Mouse (Mus musculus) heart, adult 8-10 months (tissue): ENCODE results near the gene Grn. TPM values are rescaled to one million over a fixed set of nuclear protein-coding genes. Genes with fewer than 3 reads are reported as not detected.

Experiments used
- DNase-seq: peaks from one replicate; pipeline ENCODE4 v3.0.0; 2022; ENCODE audit warnings: low spot score
- total RNA-seq, 4 experiments: library from RNA; stranded (reverse); gene quantifications; 2 replicates each; pipeline ENCODE4 v1.2.4; 2022

Grn gene
- total RNA-seq, 4 experiments from 2014 or later, result 76.5 to 84.8 (median 79.6) TPM

DNA sequence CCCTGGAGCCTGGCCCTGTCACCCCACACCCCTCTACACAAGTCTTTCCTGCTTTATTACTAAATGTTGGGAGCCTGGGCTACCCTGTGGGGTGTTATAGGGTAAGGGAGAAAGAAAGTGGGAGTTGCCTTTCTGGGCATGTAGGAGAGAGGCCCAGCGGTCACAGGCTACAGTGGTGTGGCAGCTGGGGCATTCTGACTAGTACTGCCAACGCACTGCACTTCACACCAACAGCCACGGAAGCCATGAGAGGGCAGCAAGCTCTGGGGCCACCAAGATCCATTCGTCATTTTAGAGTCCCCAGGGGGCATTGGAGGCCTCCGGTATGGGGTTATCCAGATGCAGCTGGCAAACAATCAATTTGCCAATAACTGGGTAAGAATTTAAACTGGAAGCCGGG, 12.0 kb downstream of the Grn start:
- no peak for DNase-seq

DNA sequence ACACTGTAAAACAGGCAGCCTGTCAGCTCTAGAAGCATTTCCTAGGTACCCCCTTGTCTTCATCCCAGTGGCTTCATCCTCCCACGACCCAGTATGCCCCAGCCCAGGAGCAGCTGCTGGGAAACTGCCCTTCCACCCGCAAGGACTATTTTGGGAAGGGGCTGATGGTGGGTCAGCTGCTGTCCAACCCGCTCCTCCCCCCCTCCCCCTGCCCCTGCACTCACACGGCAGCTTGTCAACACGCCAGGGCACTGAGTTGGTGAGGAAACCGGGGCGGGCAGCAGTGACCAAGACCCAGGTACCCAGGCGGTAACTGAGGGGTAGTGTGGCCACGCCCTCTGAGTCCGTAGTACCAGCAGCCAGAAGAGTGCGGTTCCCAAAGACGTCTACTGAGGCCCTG, 13.6 kb downstream of the Grn start:
- DNase-seq, result no peak

DNA sequence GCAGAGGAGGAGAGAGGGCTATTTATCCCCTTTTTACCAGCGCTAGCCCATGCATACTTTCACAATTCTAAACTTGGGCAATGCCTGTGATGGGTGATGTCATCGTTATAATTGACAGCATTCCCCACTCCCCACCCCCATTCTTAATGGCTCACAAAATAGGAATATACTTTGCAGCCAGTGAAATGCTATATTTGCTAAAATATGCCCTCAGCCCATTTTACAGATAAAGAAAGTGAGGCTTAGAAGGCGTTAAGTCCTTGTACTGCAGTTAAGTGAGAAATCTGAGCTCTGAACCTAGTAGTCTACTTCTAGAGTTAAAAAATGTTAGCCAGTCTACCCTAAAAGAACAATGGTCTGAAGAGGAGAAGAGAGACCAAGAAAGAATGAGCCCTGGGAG, 14.2 kb downstream of the Grn start:
- DNase-seq, result no peak

DNA sequence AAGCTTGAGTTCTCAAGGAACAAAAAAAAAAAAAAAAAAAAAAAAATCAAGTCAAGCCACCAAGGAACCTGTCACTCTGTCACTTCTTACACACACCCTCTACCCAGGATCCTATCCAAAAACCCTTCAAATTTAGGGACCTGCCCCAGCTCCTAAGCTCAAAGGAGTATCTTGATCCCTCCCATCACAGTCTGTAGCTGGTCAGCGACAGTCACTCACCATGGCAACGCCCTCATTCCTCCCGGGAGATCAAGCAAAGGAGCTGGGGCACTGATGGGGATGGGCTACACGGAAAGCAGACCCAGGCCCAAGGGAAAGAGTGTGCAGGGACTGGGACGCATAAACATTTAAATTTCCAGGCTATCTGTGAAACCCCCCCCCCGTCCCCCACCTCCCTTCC, 14.7 kb downstream of the Grn start:
- DNase-seq, result no peak

DNA sequence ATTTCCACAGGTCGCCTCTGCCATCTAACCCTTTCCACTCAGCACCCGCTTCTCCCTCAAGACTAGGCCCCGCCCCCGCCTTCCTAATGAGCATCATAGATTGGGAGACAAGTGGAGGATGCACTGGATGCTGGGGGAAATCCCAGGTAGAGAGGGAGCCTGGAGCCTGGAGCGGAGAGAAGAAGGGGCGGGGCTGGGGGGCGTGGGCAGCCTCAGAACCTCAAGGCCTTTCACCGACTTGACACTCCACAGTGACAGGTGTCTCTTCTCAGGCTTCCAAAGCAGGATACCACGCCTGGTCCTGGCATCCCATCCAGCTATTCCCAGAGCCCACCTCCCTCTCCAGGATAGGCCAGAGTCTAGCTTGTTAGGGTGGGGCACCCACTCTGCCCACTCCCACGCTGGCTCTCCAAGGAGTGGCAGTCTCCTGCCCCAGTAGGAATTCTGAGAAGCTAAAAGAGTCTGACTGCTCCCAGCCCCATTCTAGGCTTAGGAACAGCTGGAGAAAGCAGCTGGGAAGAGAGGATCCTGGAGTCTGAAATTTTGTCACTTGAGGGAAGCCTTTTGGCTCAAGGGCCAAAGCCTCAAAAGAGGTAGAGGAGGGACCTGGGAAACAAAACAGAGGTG, 15.3 kb downstream of the Grn start:
- DNase-seq, result no peak

DNA sequence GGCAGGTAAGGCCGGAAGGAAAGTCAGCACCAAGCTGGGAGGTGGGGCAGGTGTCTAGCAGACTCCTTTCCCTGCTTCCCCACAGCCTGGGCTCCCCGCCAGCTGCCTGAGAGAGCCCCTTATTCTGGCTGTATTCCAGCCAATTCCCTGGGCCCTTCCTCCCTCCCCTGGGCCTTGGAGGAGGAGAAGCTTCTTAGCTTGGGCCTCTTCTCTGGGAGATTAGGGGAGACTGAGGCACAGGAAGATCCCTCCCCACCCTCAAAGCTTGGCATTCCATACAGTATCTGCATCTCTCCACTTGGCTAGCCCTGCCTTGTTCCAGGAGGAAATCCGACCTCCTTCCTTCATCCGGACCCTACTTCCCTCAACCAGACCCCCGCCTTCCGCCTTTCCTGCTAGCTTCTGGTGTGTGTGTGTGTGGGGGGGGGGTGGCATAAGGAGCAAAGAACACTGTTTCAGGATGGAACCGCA, 15.8 kb downstream of the Grn start:
- no peak for DNase-seq

DNA sequence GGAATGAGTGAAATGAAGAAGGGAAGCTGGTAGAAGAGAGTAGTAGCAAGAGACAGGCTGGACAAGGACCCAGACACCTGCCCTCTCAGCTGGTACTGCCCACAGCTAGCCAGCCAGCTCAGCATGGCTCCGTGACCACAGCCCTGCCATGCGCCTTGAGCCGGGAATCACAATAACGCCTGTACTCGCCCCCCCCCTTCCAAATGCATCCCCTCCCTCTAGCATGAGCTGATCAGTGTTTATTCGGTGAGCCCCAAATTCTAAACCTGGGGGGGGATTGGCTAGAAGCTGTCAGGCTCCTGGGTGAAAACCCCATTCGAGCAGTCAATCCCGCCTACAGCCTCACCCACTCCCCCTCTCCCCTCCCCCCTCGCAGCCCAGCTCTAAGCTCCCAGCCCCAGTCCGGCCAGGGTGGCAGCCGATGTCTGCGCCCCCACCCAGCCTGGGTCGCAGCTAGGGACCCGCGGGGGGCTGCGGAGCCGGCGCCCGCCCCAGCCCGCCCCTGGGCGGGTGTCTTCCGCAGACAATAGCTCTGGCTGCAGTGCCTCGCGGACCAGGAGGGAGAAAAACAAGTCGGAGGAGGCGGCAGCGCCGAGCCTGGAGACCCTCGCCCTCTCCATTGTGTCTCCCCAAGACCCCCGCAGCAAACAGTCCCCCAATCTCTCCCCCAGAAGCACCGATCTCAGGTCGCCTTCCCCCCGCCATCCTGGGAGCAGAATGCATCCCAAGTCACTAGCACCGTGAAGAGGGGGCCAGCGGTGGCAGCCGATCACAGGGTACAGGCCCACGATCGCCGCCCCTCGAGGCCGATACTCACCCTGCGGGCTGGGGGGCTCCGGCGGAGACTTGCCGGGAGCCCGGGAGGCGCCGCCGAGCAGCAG, 16.7 kb downstream of the Grn start:
- no peak for DNase-seq

DNA sequence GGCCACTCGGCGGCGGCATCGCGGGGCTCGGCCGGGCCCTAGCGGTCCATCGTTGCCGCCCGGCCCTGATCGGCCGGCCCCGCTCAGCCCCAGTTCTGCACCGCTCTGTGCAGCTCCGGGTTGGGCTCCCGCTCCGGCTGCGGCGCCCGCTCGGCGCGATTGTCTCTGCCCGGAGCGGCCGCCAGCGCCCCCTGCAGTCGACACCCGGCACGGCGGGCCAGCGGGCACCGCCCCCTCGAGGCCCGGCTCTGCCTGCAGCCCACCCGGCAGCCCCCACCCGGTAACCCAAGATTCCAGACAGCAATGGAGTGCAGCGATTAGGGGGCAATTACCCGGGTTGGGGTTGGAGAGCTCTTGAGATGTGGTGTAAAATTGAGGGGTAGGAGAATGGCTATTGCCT, 17.4 kb downstream of the Grn start, which contains the start of gene Fam171a2:
Gene Fam171a2, minus strand, starts transcription at position 186 of the 400 bp plus-strand sequence.
- DNase-seq, result peak; percentile 58

DNA sequence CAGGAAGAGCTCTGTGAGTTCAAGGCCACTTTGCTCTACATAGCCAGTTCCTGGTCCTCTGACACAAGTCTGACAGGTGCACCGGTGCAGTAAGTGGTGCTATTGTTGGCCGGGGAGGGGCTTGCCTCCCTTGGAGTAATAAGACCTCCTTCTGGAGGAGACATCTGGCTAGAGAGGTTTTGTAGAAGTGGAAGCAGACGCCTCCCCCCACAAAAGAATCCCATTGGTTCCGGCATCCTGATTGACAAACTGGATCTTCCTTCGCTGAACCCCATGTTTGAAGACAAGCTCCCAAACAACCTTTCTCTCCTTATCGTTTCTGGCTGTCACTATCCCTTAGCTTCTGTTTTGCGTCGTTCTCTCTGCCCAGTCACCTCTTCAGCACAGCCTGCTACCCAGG, 18.2 kb downstream of the Grn start:
- DNase-seq, result no peak

DNA sequence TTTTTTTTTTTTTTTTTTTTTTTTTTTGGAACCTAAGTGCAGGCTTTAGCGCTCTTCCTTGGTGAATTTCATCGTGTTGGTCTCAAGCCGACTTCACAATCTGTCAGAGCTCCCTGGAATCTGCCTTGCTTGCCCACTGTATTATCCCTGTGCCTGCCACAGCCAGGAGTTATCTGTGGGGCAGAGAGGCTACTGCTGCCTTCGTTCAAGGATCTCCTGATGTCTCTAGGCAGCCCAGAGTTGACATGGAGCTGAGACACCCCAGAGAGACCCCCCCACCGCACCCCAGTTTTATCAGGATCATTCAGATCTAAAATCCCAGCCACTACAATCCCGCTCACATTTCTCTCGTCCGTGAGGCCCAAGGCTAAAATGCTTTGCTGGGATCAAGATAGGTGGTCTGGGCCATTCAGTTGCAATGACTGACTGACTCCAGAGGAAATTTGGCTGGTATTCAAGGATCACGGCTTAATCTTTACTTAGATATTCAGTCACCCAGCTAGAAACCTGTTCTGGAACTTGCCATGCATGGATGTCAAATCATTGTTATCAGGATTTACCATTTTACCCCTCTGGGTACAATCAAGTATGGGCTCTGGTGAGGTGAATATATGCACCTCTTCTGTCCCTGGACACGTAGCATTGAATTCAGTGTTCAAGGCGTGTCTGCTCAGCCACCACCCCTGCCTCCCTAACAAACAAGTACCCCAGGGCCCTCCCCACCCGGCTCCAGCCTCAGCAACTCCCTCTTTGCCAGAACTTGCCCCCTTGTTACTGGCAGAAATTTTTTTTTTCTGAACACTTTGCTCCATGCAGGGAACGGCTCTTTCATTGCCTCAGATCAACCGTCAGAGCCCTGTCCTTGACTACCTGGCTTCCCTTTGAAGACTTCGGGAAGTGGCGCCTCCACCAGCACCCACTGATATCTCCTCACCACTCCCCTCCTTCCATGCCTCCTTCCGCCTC, 19.2 kb downstream of the Grn start:
- no peak for DNase-seq

DNA sequence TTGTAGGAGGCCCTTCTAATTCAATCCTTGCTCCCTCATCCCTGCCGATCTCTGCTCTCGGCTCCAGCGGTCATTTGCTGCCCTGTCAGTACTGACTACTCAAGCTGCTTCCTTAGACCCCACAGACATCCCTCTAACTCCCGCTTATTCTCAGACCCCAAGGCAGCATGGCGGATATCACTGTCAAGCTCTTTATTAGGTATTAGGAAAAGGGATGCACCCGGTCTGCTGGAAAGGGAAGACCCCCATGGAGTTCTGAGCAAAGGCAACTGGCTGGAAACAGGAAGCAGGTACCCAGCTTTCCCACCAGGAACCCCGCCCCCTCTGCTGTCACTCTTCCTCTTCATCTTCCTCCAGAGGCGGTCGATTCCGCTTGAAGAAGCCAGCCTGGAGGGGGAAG, 23.0 kb downstream of the Grn start:
- no peak for DNase-seq

DNA sequence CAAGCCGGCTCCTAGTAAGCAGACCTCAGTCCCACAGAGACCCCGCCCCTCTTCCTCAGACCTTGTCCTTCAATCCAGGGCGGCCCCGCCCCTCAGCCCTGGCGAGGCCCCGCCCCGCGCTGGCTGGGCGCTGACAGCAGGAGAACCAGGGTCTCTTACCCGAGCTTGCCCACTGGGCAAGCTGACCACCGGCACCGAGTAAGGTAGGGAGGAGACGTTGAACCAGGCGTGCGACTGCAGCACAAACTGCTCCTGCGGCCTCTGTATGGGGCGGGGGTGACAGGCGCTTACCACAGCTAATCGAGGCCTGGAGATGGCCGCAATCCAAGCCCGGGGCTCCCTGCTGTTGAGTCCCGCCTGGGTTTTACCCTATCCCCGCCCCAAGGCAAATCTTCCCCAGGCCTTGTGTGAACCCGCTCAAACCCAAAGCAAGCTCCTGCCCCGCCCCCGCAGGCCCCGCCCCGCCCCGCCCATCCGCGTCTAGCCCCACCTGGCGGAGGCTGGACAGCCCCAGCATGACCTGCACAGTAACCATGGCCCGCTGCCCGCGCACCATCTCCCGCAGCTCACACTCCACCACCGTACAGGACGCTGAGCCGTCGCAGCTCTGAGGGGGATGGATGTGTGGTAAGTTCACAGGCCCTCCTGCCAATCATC, 25.8 kb downstream of the Grn start:
- no peak for DNase-seq

DNA sequence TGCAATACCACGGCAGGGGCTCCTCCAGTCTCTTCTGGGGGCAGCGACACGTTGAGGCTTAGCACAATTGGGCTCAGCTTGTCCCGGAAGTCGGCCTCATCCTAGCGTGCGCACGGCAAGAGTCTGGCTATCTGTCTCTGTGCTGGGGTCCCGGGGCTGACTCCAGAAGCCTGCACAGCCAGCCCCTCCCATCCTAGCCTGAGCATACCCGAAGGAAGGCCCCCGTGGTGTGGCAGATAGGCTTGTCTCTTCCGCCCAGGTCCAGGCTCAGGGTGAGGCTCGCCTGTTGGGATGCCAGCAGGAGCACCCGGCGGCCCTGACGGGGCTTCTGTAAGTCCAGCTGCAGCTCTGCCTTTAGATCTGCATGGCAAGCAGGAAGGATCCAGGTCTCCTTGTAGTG, 30.4 kb downstream of the Grn start:
- DNase-seq, result no peak

DNA sequence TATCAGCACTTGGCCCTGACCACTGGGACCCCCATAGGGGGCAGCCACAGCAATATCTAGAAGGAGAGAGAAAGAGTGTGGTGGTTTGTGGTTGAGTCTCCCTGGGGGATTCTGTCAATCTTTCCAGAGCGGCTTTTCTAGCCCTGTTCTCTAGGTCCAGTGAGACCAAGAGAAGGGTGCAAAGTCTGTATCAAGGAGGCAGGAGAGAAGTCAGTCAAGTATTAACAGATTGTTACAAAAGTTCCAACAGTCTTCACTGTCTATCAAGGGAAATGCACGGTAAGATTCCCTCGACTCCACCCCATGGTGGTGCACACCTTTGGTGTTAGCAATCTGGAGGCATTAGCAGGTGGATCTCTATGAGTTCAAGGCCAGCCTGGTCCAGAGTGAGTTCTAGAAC, 31.6 kb downstream of the Grn start:
- no peak for DNase-seq

DNA sequence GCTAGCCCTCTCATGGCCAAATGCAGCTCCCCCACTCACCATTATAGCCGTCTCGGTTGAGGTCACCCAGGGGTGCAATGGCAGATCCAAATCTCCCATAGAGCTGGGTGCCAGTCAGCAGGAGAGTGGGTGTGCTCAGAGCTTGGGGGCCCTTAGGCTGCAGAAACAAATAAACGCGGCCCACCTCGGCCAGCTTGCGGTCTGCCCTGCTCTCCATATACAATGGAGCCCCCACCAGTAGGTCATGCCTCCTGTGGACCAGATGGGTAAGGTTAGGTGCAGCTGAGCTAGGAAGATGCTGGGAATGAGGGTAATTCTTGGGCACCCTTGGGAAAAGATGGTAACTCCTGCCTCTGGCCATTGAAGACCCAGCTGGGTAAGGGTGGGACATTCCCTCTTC, 34.8 kb downstream of the Grn start:
- DNase-seq, result no peak

DNA sequence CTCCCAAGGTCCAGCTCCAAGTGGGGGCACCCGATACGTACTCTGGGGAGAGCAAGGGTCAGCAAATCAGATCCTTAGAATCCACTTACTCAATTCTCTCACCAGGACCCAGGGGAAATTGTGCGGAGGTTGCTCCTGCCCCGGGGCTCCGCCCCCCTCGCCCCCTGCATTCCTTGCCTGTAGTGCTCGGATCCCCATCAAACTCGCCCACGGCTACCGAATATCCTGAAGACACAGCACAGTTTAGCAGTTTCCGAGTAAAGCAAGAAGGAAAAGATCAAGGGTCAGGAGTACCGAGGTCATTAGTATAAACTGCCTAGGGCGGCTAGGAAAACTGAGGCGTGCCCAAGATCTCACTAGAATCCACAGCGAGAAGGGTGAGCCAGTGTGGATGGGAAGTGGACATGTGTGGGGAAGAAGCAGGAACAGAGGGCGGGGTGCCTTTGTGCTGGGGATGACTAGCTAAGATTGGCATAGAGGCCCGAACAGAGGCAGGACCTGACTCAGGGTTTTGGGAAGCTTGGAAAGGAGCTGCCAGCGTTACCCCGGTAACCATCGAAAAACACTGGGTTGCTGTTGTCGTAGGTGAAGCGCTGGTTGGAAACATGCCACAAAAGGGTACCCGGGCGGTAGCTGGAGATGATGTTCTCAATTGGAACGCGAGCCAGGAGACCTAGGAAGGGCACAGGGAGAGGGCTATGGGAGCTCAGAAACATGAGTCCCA, 35.8 kb downstream of the Grn start:
- DNase-seq, result peak; percentile 55

DNA sequence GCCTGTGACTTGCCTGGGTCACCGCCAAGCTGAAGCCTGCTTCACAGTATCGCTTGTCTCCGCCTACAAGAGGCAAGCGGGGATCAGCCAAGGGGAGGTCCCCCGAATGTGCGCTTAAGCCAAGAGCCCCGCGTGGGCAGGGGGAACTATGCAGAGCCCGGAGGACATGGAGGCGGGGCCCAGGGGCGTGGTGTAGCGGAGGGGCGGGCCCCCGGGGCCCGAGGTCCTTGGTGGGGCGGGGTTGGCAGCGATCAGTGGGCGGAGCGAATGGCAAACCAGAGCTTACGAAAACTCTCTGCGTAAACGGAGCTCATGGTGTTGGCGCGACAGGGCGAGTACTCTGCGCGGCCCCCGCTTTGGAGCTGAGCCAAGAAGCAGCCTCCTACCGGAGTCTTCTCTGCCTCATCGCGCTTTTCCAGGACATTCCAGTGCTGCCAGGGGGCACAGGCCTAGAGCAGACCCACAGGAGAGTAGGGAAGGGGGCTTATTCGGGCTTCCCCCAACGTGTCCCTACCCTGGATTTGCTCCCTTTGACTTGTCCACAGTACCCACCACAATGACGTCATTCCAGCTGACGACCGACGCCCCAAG, 37.0 kb downstream of the Grn start:
- DNase-seq, result peak; percentile 97

DNA sequence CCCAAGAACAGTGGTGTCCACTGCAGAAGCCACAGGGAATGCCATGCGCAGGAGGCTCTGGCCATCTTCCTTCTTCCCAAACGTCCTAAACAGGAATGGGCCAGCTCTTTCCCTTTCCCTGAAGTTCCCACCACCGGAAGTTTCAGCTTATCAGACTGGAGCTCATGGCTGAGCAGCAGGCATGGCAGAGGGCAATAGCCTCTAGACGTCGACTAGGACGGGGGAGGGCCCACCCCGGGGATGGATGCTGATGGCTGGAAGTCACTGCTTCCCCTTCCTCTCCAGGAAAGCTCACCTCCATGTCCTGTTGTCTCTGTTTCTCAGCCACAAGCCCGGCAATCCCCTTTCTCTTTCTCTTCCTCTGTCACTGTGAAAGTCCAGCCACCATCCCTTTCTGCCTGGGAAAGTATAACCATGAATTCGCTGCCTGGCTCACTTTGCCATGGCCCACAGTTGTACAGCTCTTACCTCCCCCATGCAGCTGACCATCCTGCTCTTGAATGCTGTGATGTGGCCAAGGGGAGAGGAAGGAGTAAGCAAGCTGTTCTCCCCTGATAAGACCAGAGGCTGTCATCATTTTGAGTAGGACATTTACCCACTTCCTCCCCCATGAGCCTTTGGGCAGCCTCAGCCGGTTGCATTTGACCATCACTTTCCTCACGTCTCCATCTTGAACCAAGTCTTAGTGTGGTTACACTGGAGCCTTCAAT, 39.7 kb downstream of the Grn start, which contains the start of gene Itga2b:
Gene Itga2b, minus strand, starts transcription at position 475 of the 710 bp plus-strand sequence.
- DNase-seq, result no peak

DNA sequence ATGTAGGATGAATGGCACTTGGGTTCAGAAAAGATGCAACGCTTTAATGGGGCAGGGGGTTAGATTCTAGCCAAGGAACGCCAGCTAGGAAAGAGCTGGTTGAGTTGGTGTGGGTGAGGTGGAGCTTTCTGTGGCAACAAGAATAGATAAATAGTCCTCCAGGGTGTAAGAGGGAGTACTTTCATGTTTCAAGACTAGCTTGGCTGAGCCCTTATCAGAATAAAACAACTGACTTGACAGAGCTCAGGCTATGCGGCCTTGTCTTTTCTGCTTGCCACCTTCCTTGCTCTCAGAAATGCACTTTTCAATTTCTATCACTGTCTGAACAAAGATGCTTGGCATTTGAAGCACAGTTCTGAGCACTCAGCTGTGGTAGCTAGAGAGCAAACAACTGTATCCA, 44.9 kb downstream of the Grn start:
- no peak for DNase-seq

DNA sequence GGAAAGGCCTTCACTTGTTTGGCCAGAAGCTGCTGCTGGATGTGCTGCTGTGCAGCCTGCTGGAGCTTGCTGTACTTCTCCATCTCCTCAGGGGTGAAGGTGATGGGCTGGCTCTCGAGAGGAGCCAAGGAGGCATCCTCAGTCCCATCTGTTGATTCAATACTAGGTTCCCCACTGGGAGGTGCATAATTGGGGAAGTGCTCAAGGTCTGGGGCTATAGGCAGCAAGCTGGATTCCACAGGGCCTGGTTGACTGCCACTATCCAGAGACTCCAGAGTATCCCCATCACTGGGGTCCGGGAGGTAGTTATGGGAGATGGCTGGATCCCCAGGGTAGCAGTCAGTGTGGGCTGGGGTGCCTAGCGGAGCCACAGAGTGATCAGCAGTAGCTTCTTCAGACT, 48.6 kb downstream of the Grn start:
- no peak for DNase-seq
